Mouse (Mus musculus): ENCODE data around the gene Ctsll3. TPM values are rescaled to one million over a fixed set of nuclear protein-coding genes. Genes with fewer than 3 reads are reported as not detected.

The Ctsll3 gene
- 1.3 and 1.4 TPM in 2 replicates for polyA plus RNA-seq (2015; fragmentation: Nextera tagmentation; extraction: Ambion mirVana)

DNA sequence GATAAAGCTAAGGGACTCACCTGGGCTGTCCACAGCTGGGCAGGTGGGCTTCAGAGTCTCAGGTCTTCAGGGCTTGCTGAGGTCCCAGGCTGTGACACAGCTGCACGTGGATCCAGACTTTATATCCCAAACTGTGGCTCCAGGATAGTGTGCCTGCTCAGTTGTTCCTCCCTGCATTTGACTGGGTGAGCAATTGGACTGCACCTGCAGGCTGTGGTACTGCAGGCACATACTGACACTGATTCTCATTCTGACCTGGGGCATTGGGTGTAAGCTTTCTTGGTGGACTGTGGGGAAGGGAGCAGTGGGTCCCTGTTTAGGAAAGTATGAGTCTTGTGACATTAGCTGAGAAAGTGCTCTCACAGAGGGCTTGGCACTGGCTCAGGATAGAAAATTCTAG is at the start of gene Ctsll3:
TSS of gene Ctsll3 (minus strand) at position 101 of the 400 bp plus-strand sequence.
- no peak within 1 kb of the TSS for H3K27ac ChIP-seq
- H3K4me3 ChIP-seq = no peak within 1 kb of the TSS
- no peaks in the 10 kb centered on the region for H3K9me3 ChIP-seq
- no peaks in the 10 kb centered on the region for H3K36me3 ChIP-seq
- no peak for ATAC-seq (ENCODE audit: insufficient number of reproducible peaks, low FRiP score, low TSS enrichment, low read depth)
- no peaks in the 10 kb centered on the region for H3K4me1 ChIP-seq
- H3K27me3 ChIP-seq = no peaks in the 10 kb centered on the region
- no peak within 1 kb of the TSS for H3K9ac ChIP-seq
- 67% methylated on average over 1 of the region's 1 CpGs for WGBS
- no peak within 1 kb of the TSS for H3K4me2 ChIP-seq

GRCm38 (mm10) chr13:60848241-60849120 is 45.8 kb upstream of the Ctsll3 start:
- no peaks in the 10 kb centered on the region for H3K9me3 ChIP-seq
- H3K36me3 ChIP-seq = no peaks in the 10 kb centered on the region
- H3K4me2 ChIP-seq = no peak overlapping the region
- WGBS = 82% methylated on average over 4 of the region's 4 CpGs
- no peak overlapping the region for H3K27ac ChIP-seq
- no peaks in the 10 kb centered on the region for H3K4me1 ChIP-seq
- no peaks in the 10 kb centered on the region for H3K27me3 ChIP-seq
- no peak for ATAC-seq (ENCODE audit: insufficient number of reproducible peaks, low FRiP score, low TSS enrichment, low read depth)
- no peak overlapping the region for H3K9ac ChIP-seq
- H3K4me3 ChIP-seq = no peak overlapping the region

DNA sequence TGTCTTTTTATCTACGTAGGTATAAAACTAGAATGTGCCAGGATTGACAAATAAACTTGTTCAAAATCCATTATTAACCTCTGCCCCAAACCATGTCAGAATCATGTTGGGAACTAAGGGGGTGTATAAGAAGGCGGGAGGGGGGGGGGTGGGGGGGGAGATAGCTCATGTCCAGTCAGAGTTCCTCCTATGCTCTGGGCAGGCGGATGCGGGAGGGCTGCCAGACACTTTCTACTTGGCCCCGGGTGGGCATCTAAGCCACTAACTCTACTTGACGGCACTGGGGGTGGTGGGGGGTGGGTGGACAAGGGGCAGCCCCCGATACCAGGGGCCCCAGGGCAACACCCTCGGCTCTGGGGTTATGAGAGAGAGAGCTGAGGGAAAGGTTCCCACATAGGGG is 40.5 kb upstream of the Ctsll3 start:
- Histone ChIP-seq H3K4me3 (no peak overlapping the region), H3K36me3 (no peaks in the 10 kb centered on the region), H3K27me3 (no peaks in the 10 kb centered on the region), H3K4me2 (no peak overlapping the region), H3K4me1 (no peaks in the 10 kb centered on the region), H3K9ac (no peak overlapping the region), H3K27ac (no peak overlapping the region), H3K9me3 (no peaks in the 10 kb centered on the region)
- no peak for ATAC-seq (ENCODE audit: insufficient number of reproducible peaks, low FRiP score, low TSS enrichment, low read depth)
- 81% methylated on average over 8 of the region's 8 CpGs for WGBS

DNA sequence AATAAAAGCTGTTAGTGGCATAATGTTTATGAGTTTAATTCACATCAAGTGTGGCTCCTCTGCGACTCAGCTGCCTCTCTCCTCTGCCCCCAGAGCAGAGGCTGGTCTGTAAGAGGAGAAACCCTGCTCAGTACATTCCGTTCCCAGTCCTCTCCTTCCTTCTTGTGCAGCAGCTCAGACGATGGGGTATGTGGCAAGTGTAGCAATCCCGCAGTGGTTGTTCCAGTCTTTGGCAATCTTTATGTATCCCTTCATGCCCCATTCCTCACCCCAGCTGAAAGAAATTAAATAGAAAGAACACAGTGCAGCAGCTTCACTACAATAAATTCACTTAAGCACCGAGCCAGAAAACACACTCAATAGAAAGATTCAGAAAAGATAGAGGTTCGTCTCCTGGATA is 40.1 kb upstream of the Ctsll3 start:
- H3K9me3 ChIP-seq = no peaks in the 10 kb centered on the region
- no peak overlapping the region for H3K27ac ChIP-seq
- no peaks in the 10 kb centered on the region for H3K4me1 ChIP-seq
- no peaks in the 10 kb centered on the region for H3K27me3 ChIP-seq
- H3K9ac ChIP-seq = no peak overlapping the region
- 68% methylated on average over 6 of the region's 6 CpGs for WGBS
- H3K36me3 ChIP-seq = no peaks in the 10 kb centered on the region
- no peak for ATAC-seq (ENCODE audit: insufficient number of reproducible peaks, low FRiP score, low TSS enrichment, low read depth)
- H3K4me2 ChIP-seq = no peak overlapping the region
- no peak overlapping the region for H3K4me3 ChIP-seq

DNA sequence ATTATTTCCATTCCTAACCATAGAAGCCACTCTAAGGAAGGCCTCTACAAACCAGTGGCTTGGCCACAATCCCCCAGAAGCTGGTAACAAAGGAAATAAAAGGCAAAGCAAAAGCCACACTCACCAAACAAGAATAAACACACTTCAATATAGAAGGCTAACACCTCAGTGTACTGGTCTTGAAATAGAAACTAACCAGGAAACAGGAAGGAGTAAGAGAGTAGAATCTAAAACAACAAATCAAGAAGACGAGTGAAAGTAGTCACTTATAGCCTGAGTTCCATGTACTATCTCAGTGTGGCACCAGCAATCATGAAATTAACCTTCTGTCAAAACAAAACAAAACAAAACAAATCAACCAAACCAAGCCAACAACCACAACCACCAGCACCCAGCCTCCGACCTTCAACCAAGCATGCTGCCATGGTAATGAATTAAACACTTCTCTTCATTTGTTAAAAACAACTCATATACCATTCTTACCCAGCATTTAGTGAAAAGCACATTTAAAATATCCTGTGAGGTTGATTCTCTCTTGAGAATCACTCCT is 36.8 kb upstream of the Ctsll3 start:
- 74% methylated on average over 2 of the region's 2 CpGs for WGBS

DNA sequence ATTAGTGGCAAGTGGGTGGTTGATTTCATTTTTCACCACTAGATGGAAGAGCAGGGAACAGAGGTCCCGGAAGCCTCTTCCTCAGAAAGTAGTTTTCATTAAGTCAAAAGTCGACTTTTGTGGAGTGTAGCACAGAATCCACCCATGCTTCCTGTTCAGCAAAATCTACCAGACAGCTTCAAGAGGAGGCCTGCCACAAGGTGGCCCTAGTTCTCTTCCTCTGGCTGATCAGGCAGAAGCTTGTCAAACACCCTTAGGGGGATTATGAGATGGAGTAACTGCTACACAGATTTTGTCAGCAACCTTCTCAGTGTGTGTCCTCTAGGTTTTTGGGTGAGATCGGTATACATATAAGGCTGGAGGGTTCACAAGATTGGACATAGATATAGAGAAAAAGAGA is 23.4 kb upstream of the Ctsll3 start:
- H3K27me3 ChIP-seq = no peaks in the 10 kb centered on the region
- WGBS = 59% methylated on average over 3 of the region's 3 CpGs
- no peak overlapping the region for H3K4me3 ChIP-seq
- no peak overlapping the region for H3K4me2 ChIP-seq
- H3K36me3 ChIP-seq = no peaks in the 10 kb centered on the region
- H3K4me1 ChIP-seq = no peaks in the 10 kb centered on the region
- no peaks in the 10 kb centered on the region for H3K9me3 ChIP-seq
- H3K27ac ChIP-seq = no peak overlapping the region
- H3K9ac ChIP-seq = no peak overlapping the region
- ATAC-seq (ENCODE audit: insufficient number of reproducible peaks, low FRiP score, low TSS enrichment, low read depth) = no peak

More for the DNA sequence above, 36.8 kb upstream of the Ctsll3 start:
- Histone ChIP-seq H3K36me3 (no peaks in the 10 kb centered on the region), H3K4me2 (no peak overlapping the region), H3K4me3 (no peak overlapping the region), H3K4me1 (no peaks in the 10 kb centered on the region), H3K9me3 (no peaks in the 10 kb centered on the region), H3K27me3 (no peaks in the 10 kb centered on the region), H3K27ac (no peak overlapping the region), H3K9ac (no peak overlapping the region)
- ATAC-seq (ENCODE audit: insufficient number of reproducible peaks, low FRiP score, low TSS enrichment, low read depth) = no peak

DNA sequence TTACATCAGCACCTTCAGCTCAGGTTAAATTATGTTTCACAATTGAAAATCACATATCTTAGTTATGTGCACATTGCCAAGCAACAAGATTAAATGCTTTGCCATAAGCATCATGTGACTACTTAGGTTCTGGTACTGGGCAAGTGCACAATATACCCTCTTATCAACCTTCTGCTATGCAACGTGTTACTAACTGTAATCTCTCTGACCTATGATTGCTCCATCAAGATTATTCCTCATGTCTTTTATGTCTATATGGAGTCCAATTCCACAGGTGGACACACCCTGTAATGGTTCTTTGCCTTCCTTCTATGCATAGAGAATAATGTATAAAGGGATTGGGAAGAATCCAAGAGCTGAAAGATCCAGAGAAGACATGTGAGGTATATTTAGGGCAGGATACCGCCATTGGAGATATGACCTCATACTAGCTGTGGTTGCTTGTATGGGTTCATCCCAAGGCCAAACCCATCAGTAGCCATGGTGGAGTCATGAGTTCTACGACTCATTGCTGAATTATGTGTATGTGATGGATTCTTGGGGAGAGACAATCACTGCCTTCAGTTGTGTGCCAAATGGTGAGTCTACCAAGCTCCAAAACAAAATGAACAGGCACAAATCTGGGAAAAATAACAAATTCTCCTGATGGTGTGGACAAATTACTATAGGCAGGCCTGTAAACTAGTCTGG is 18.0 kb upstream of the Ctsll3 start:
- Histone ChIP-seq H3K36me3 (no peaks in the 10 kb centered on the region), H3K27ac (no peak overlapping the region), H3K4me1 (no peaks in the 10 kb centered on the region), H3K4me3 (no peak overlapping the region), H3K4me2 (no peak overlapping the region), H3K9me3 (no peaks in the 10 kb centered on the region), H3K27me3 (no peaks in the 10 kb centered on the region), H3K9ac (no peak overlapping the region)
- 69% methylated on average over 3 of the region's 3 CpGs for WGBS
- ATAC-seq (ENCODE audit: insufficient number of reproducible peaks, low FRiP score, low TSS enrichment, low read depth) = no peak

DNA sequence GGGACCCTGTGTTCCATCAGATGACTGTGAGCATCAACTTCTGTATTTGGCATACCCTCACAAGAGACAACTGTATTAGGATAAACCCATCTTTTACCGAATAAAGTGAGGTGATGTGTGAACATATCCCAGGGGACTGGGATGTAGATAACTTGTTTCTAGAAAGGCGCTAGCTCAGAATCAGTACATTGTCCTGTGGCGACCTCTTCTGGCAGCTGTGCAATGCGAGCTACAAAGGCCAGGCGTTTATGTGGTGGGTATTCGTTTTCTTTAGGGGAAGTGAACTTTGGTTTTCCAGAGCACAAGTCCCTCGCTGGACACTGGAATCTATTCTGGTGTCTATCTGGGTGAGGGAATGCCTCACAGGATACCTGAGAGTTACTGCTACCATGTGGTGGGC is 16.8 kb upstream of the Ctsll3 start:
- no peak overlapping the region for H3K9ac ChIP-seq
- no peaks in the 10 kb centered on the region for H3K36me3 ChIP-seq
- no peak for ATAC-seq (ENCODE audit: insufficient number of reproducible peaks, low FRiP score, low TSS enrichment, low read depth)
- no peak overlapping the region for H3K27ac ChIP-seq
- H3K27me3 ChIP-seq = no peaks in the 10 kb centered on the region
- WGBS = 10% methylated on average over 7 of the region's 7 CpGs
- no peak overlapping the region for H3K4me3 ChIP-seq
- no peaks in the 10 kb centered on the region for H3K9me3 ChIP-seq
- H3K4me1 ChIP-seq = no peaks in the 10 kb centered on the region
- H3K4me2 ChIP-seq = no peak overlapping the region

DNA sequence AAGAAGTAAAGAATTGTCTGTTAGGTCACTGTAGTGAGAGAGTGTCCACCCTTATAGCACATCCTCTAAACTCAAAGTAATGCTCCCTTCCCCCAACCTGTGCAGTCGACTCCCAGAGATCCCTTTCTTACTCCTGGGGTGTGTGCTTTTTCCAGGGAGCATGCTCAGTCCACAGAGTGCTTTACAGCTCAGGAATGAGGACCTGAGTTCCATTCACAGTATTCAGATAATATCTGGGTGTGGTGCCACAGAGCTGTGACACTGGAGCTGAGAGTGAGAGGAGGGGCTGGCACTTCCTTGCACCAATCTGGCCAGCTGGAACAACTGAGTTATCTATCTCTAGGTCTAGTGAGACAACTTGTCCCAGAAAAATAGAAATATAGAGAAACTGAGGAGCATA is 11.1 kb upstream of the Ctsll3 start:
- WGBS = 57% methylated on average over 1 of the region's 1 CpGs
- H3K27me3 ChIP-seq = no peaks in the 10 kb centered on the region
- H3K4me1 ChIP-seq = no peaks in the 10 kb centered on the region
- H3K4me2 ChIP-seq = no peak overlapping the region
- H3K9me3 ChIP-seq = no peaks in the 10 kb centered on the region
- no peak for ATAC-seq (ENCODE audit: insufficient number of reproducible peaks, low FRiP score, low TSS enrichment, low read depth)
- no peak overlapping the region for H3K27ac ChIP-seq
- no peaks in the 10 kb centered on the region for H3K36me3 ChIP-seq
- no peak overlapping the region for H3K9ac ChIP-seq
- H3K4me3 ChIP-seq = no peak overlapping the region

GRCm38 (mm10) chr13:60812768-60813167 is 10.1 kb upstream of the Ctsll3 start:
- 75% methylated on average over 6 of the region's 6 CpGs for WGBS
- Histone ChIP-seq H3K9me3 (no peaks in the 10 kb centered on the region), H3K9ac (no peak overlapping the region), H3K36me3 (no peaks in the 10 kb centered on the region), H3K4me2 (no peak overlapping the region), H3K4me1 (no peaks in the 10 kb centered on the region), H3K27ac (no peak overlapping the region), H3K27me3 (no peaks in the 10 kb centered on the region), H3K4me3 (no peak overlapping the region)
- ATAC-seq (ENCODE audit: insufficient number of reproducible peaks, low FRiP score, low TSS enrichment, low read depth) = no peak

DNA sequence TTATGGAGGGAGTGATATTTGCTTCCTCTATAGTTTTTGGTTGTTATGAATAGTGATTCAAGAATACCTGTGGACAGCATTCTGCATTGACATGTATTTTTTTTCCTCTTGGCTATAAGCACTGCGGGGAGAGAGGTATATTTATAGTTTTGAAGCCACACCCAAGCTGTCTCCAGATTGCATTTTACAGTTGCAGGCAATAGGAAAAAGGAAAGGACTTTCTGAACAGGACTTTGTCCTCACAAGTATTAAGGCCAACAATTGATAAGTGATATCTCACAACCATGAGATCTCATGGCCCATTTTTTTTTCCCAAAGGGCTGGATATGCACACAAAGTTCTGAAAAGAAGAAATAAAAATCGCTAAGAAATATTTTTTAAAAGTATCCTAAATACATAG is 7.0 kb upstream of the Ctsll3 start:
- Histone ChIP-seq H3K9ac (no peak overlapping the region), H3K4me2 (no peak overlapping the region), H3K4me1 (no peaks in the 10 kb centered on the region), H3K9me3 (no peaks in the 10 kb centered on the region), H3K36me3 (no peaks in the 10 kb centered on the region), H3K4me3 (no peak overlapping the region), H3K27me3 (no peaks in the 10 kb centered on the region), H3K27ac (no peak overlapping the region)
- no peak for ATAC-seq (ENCODE audit: insufficient number of reproducible peaks, low FRiP score, low TSS enrichment, low read depth)
- 46% methylated on average over 2 of the region's 2 CpGs for WGBS

- Histone ChIP-seq H3K9ac (no peak overlapping the region), H3K9me3 (no peaks in the 10 kb centered on the region), H3K27me3 (no peaks in the 10 kb centered on the region), H3K4me1 (no peaks in the 10 kb centered on the region), H3K4me3 (no peak overlapping the region), H3K4me2 (no peak overlapping the region), H3K36me3 (no peaks in the 10 kb centered on the region), H3K27ac (no peak overlapping the region)
- ATAC-seq (ENCODE audit: insufficient number of reproducible peaks, low FRiP score, low TSS enrichment, low read depth) = no peak
- WGBS = 90% methylated on average over 1 of the region's 1 CpGs
These were observed 13.2 kb downstream of the Ctsll3 start for GRCm38 (mm10) chr13:60789466-60789865.
